Mouse (Mus musculus) monocyte, adult 2 months (primary cell): Measurements from ENCODE around the gene Hc.

Source experiments
- DNase-seq, 2 experiments: peaks; one replicate each; pipeline ENCODE4 v3.0.0; 2022; ENCODE audit warnings: low spot score in 2 of 2, low read depth in 1 of 2

The Hc gene

GRCm38 (mm10) chr2:35058325-35058724 is 2.9 kb downstream of the Hc start:
- no peak for DNase-seq

GRCm38 (mm10) chr2:35057243-35057642 is 4.0 kb downstream of the Hc start:
- DNase-seq: no peak

GRCm38 (mm10) chr2:35048851-35049250 is 12.4 kb downstream of the Hc start:
- peak in 1 of 2 experiments; percentile 5 for DNase-seq

- no peak for DNase-seq
These were observed 16.3 kb downstream of the Hc start for GRCm38 (mm10) chr2:35044956-35045355.

DNA sequence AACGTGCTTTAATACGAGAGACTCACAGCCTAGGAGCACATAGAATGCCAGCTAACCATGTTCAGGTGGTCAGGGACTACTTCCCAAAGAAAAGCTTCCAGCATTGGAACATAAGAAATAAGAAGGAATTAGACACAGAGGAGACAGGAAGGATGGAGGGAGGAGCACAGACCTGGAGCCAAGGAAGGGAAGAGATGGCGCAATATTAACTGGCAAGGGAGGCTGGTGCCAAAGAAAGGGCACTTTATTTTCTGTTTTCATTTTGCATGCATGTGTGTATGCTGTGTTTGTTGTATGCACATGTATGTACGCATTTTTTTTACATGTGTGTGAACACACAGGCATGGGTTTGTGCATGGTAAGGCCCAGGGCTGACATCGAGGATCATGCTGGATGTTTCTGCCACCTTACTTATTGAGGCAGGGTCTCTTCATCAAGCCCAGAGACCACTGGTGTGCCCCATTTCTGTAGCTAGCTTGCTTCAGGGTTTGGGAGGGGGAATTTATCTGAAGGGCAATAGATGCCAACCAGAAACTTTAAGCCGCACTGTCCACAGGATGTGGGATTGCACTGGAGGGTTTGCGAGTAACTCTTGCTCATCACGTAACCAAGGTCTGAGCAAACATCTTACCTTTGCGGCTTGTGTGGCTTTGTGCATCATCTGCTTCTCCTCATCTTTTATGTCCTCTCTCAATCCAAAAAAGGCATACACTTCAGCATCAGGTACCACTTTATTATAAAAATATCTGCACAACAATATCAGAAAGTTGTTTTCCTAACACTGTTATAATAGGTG is 22.5 kb downstream of the Hc start:
- DNase-seq: no peak

GRCm38 (mm10) chr2:35024646-35025154 is 36.5 kb downstream of the Hc start:
- DNase-seq: no peak

DNA sequence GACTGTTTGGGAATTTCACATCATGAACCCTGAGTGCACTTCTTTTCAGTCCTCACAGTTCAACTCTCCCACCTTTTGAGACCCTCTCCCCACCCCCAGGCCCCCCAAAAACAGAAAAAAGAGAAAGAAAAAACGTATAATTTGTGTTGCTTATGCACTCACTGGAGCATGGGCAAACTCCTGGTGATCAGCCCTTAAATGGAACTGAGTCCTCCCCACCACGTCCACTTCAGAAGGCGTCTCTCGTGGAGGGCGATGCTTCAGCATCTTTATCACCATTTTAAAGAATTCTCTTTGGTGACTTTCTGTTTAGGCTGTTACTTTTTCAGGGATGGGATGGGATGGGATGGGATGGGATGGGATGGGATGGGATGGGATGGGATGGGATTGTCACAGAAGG is 39.4 kb downstream of the Hc start:
- DNase-seq: no peak

DNA sequence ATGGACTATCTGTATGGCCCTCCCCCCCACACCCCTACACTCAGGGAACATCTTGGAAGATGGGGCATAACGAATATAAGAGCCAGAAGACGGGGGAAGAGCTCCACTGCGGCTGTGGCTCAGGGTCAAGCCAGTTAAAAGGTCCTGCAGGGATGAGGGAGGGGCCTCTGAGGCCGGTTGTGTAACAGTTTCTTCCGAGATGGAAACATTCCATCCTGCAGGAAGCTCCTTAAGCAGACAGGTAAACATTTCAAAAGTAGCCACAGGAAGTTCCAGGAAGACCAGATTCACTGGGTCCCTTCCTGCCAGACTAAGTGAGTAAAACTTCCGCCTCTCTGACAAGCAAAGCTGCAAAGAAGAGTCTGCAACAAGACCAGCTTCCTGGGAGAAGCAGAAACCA is 45.4 kb downstream of the Hc start:
- DNase-seq: no peak

DNA sequence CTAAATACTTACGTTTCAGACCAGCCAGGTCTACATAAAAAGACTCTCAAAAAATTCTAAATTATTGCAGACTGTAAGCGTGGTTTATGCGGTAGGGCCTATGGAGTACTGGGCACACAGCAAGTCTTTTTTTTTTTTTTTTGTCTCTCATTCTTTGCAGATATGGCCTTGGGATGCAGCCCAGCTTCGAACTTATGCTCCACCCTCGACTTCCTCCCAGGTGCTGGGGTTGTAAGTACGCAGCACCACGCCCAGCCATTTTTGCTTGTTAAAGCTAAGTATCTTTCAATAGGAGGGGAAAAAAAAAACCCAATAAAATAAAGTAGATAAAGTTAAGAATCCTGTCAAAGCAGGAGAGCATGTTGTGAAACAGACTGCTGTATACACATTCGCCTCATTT is 49.6 kb downstream of the Hc start:
- no peak for DNase-seq

GRCm38 (mm10) chr2:34998956-34999355 is 62.3 kb downstream of the Hc start:
- DNase-seq: no peak

DNA sequence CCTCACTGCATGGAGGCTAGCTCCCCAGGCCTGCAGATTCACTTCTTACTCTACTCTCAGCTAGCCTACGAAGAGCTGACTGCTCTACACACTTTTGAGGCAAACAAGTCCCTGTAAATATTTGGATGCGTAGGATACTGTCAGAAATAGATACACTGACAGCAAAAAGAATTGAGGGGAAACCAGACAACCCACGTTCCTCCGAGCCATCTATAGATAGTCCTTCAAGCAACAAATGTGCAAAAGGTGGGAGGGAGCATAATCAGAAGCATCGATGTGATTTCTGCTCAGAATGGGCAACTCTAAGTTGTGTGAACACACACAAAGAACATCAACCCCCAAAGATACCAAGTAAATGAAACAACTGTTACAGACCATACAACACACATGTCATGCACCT is 64.7 kb downstream of the Hc start:
- no peak for DNase-seq

- no peak for DNase-seq
These were observed 67.4 kb downstream of the Hc start for GRCm38 (mm10) chr2:34993696-34994356.

- no peak for DNase-seq
These were observed 68.2 kb downstream of the Hc start for GRCm38 (mm10) chr2:34992729-34993695.

DNA sequence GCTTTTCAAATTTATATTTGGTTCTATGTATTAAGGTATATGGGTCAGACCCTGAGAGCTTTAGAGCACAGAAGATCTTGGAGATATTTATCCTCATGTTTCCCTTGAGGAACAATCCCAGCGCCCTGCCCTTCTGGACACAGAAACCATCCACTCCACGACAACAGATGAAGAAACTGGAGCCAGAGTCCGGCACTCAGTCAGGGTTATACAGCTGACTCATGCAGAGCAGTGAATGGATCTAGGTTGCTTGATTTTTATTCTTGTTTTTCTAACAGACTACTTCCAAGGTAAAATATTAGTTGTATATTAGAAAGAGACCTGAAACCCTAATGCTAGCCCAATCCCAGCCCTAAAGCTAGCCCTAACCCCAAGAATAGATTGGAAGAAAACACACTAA is 69.3 kb downstream of the Hc start:
- no peak for DNase-seq

GRCm38 (mm10) chr2:34989749-34990148 is 71.5 kb downstream of the Hc start:
- no peak for DNase-seq

DNA sequence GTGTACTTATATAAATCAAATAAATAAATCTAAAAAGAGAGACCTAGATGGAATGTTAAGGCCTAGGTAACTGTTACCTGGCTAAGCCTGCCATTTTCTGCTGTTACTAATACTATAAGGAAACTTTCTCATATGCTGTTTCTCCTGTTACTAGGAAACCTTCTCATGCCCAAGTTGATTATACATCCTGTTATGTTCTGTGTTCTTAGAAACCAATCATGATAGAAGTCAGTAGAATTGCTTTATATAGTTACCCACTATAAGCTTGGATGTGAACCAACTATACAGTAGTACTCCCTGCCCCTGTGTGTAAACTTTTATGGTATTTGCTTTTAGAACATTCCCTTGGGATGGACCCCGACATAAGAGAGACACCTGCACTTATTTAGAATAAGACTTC is 73.6 kb downstream of the Hc start:
- no peak for DNase-seq

DNA sequence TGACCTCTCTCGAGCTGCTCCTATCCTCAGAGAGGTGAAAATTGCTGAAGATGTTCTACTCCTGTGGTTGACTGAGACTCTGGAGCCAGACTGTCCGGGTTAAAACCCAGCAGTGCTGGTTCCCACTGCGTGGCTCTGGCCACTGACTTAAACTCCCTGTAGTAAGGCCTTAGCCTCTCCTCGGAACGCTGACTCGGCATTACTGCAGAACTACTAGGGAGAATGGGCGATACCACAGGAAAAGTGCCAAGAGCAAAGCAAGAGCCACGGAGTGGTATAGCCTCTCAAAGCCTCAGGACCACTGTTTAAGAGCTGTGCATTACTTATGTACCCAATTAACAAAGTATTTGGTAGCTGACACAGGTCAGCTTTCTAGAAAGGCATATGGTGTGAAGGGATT is 76.4 kb downstream of the Hc start:
- no peak for DNase-seq

GRCm38 (mm10) chr2:34982906-34983698 is 78.1 kb downstream of the Hc start:
- no peak for DNase-seq

- no peak for DNase-seq
These were observed 79.0 kb downstream of the Hc start for GRCm38 (mm10) chr2:34982096-34982724.

- no peak for DNase-seq
These were observed 81.7 kb downstream of the Hc start for GRCm38 (mm10) chr2:34979459-34980011.
